Mouse (Mus musculus) right cerebral cortex, postnatal 25 days (tissue): ENCODE results near the gene Nr5a1.
A peak's percentile ranks its signal among the peaks of the same experiment; 100 is the strongest.

Experiments used
- DNase-seq: peaks from one replicate; pipeline ENCODE4 v3.0.0; 2022

The Nr5a1 gene

GRCm38 (mm10) chr2:38700177-38700576, 14.2 kb downstream of the Nr5a1 start:
- no peak for DNase-seq

- DNase-seq = no peak
Measured at GRCm38 (mm10) chr2:38698623-38699022, 15.7 kb downstream of the Nr5a1 start.

- no peak for DNase-seq
Measured at GRCm38 (mm10) chr2:38697128-38698120, 16.9 kb downstream of the Nr5a1 start.

- DNase-seq = no peak
Measured at GRCm38 (mm10) chr2:38695770-38696169, 18.6 kb downstream of the Nr5a1 start.

- DNase-seq = no peak
Measured at GRCm38 (mm10) chr2:38691542-38691941, 22.8 kb downstream of the Nr5a1 start.

GRCm38 (mm10) chr2:38689881-38690280, 24.5 kb downstream of the Nr5a1 start:
- no peak for DNase-seq

- DNase-seq = peak; percentile 37
Measured at GRCm38 (mm10) chr2:38688791-38689520, 25.4 kb downstream of the Nr5a1 start.

GRCm38 (mm10) chr2:38685746-38686145, 28.6 kb downstream of the Nr5a1 start:
- no peak for DNase-seq

GRCm38 (mm10) chr2:38683083-38683482, 31.3 kb downstream of the Nr5a1 start:
- no peak for DNase-seq

- no peak for DNase-seq
Measured at GRCm38 (mm10) chr2:38682209-38682608, 32.1 kb downstream of the Nr5a1 start.

- no peak for DNase-seq
Measured at GRCm38 (mm10) chr2:38678947-38679346, 35.4 kb downstream of the Nr5a1 start.

GRCm38 (mm10) chr2:38675366-38675969, 38.9 kb downstream of the Nr5a1 start:
- DNase-seq = no peak

- no peak for DNase-seq
Measured at GRCm38 (mm10) chr2:38672496-38672895, 41.8 kb downstream of the Nr5a1 start.

- no peak for DNase-seq
Measured at GRCm38 (mm10) chr2:38668802-38669580, 45.4 kb downstream of the Nr5a1 start.

GRCm38 (mm10) chr2:38661398-38661797, 52.9 kb downstream of the Nr5a1 start:
- no peak for DNase-seq

GRCm38 (mm10) chr2:38658338-38658836, 56.0 kb downstream of the Nr5a1 start:
- peak; percentile 80 for DNase-seq

- no peak for DNase-seq
Measured at GRCm38 (mm10) chr2:38653694-38654093, 60.6 kb downstream of the Nr5a1 start.

- DNase-seq = no peak
Measured at GRCm38 (mm10) chr2:38653293-38653619, 61.1 kb downstream of the Nr5a1 start.

GRCm38 (mm10) chr2:38652565-38653292, 61.6 kb downstream of the Nr5a1 start:
- peak; percentile 11 for DNase-seq

GRCm38 (mm10) chr2:38652098-38652497, 62.2 kb downstream of the Nr5a1 start:
- no peak for DNase-seq

GRCm38 (mm10) chr2:38650340-38650739, 64.0 kb downstream of the Nr5a1 start:
- no peak for DNase-seq

GRCm38 (mm10) chr2:38647661-38648060, 66.7 kb downstream of the Nr5a1 start:
- DNase-seq = no peak
